Mouse (Mus musculus): ENCODE results near the gene Bloc1s3. TPM values are rescaled to one million over a fixed set of nuclear protein-coding genes. Genes with fewer than 3 reads are reported as not detected.

Gene Bloc1s3
- total and polyA plus RNA-seq, 3 experiments, result 4.9 to 8.0 (median 6.7) TPM

GRCm38 (mm10) chr7:19509786-19510185 lies 1.6 kb upstream of the Bloc1s3 start:
- in situ Hi-C loops (cut with MboI; ENCODE audit: low pct_ligation_motif_present, low pct_unique_long_range_greater_than_20kb, low sequenced_read_pairs), result loop anchor here (5.0 to 10.0 kb wide), 3 partner anchors 33 to 365 kb away; partner anchors contain the start of genes Gemin7 and Zfp296
- Histone ChIP-seq H3K4me2 (ENCODE audit: insufficient read depth, low read depth, poor library complexity, severe bottlenecking) (peak overlapping the region; percentile 78), H3K36me3 (replicated peaks in 1 of 2; ENCODE audit: control insufficient read depth in 1 of 2, insufficient read depth in 1 of 2, low read length in 1 of 2) (peaks cover 0 to 28% of the 10 kb centered on the region in 2 experiments), H3K4me3 (replicated peaks in 1 of 3; ENCODE audit: low read depth in 2 of 3, low read length in 2 of 3, poor library complexity in 1 of 3) (peak overlapping the region in 2 of 3 experiments; percentile 23 to 90), H3K9ac (ENCODE audit: insufficient read depth, low read depth) (peak overlapping the region; percentile 73; the same call in 1 of the 2 replicates), H3K79me2 (replicated peaks; ENCODE audit: control insufficient read depth, extremely low read depth, insufficient read depth, poor library complexity, severe bottlenecking) (peaks cover 14% of the 10 kb centered on the region), H3K27ac (ENCODE audit: insufficient read depth, low read depth) (no peak overlapping the region), H3K27me3 (replicated peaks) (no peaks in the 10 kb centered on the region), H3K9me3 (replicated peaks; ENCODE audit: low read length) (peaks cover 2% of the 10 kb centered on the region), H3K4me1 (ENCODE audit: control insufficient read depth in 1 of 2, insufficient read depth in 2 of 2) (peaks cover 20 to 50% of the 10 kb centered on the region in 2 experiments)
- dilution Hi-C loops (cut with MboI; ENCODE audit: extremely low pct_ligation_motif_present, extremely low pct_unique_long_range_greater_than_20kb, low sequenced_read_pairs), result no loop called here
- TF ChIP-seq JUND (conservative IDR thresholded peaks at IDR 0.05; ENCODE audit: low read depth, low read length) (no peak), CTCF (conservative IDR thresholded peaks at IDR 0.05 in 1 of 2, IDR thresholded peaks at IDR 0.05 in 1 of 2; ENCODE audit: low read depth in 2 of 2, low read length in 2 of 2) (peak in 1 of 2 experiments; percentile 22; a peak in 1 of 4 replicates)
- peak; percentile 26 for DNase-seq (ENCODE audit: extremely low read depth)

GRCm38 (mm10) chr7:19508924-19509568 lies 879 bp upstream of the Bloc1s3 start:
- peak overlapping the region; percentile 78 for H3K4me2 ChIP-seq (ENCODE audit: insufficient read depth, low read depth, poor library complexity, severe bottlenecking)
- no peak for DNase-seq (ENCODE audit: extremely low read depth)
- peaks cover 2% of the 10 kb centered on the region for H3K9me3 ChIP-seq (replicated peaks; ENCODE audit: low read length)
- peaks cover 0 to 22% of the 10 kb centered on the region in 2 experiments for H3K36me3 ChIP-seq (replicated peaks in 1 of 2; ENCODE audit: control insufficient read depth in 1 of 2, insufficient read depth in 1 of 2, low read length in 1 of 2)
- no peaks in the 10 kb centered on the region for H3K27me3 ChIP-seq (replicated peaks)
- H3K4me1 ChIP-seq (ENCODE audit: control insufficient read depth in 1 of 2, insufficient read depth in 2 of 2), result peaks cover 18 to 42% of the 10 kb centered on the region in 2 experiments
- no peak overlapping the region for H3K27ac ChIP-seq (ENCODE audit: insufficient read depth, low read depth)
- dilution Hi-C loops (cut with MboI; ENCODE audit: extremely low pct_ligation_motif_present, extremely low pct_unique_long_range_greater_than_20kb, low sequenced_read_pairs) (no loop called here), in situ Hi-C loops (cut with MboI; ENCODE audit: low pct_ligation_motif_present, low pct_unique_long_range_greater_than_20kb, low sequenced_read_pairs) (loop anchor here (5.0 to 10.0 kb wide), 3 partner anchors 33 to 366 kb away; partner anchors contain the start of genes Gemin7 and Zfp296)
- peak overlapping the region; percentile 73 for H3K9ac ChIP-seq (ENCODE audit: insufficient read depth, low read depth)
- peak overlapping the region; percentile 90 to 98 (median 91) for H3K4me3 ChIP-seq (replicated peaks in 1 of 3; ENCODE audit: low read depth in 2 of 3, low read length in 2 of 3, poor library complexity in 1 of 3)
- peaks cover 14% of the 10 kb centered on the region for H3K79me2 ChIP-seq (replicated peaks; ENCODE audit: control insufficient read depth, extremely low read depth, insufficient read depth, poor library complexity, severe bottlenecking)
- TF ChIP-seq RCOR1 (conservative IDR thresholded peaks at IDR 0.05; ENCODE audit: low read depth, low read length) (no peak), MEF2A (IDR thresholded peaks at IDR 0.05; ENCODE audit: borderline replicate concordance, low read depth, low read length) (0 out of 2 replicates have a peak, but pooled peaks have one; percentile 7), USF1 (IDR thresholded peaks at IDR 0.05; ENCODE audit: low read depth, low read length) (no peak), JUN (IDR thresholded peaks at IDR 0.05; ENCODE audit: insufficient read depth, low read depth, low read length) (no peak), EP300 (IDR thresholded peaks at IDR 0.05; ENCODE audit: low read length) (no peak), ELF1 (IDR thresholded peaks at IDR 0.05; ENCODE audit: low read depth, low read length) (no peak)

GRCm38 (mm10) chr7:19507612-19507981 lies 570 bp downstream of the Bloc1s3 start:
- H3K79me2 ChIP-seq (replicated peaks; ENCODE audit: control insufficient read depth, extremely low read depth, insufficient read depth, poor library complexity, severe bottlenecking), result peaks cover 14% of the 10 kb centered on the region
- dilution Hi-C loops (cut with MboI; ENCODE audit: extremely low pct_ligation_motif_present, extremely low pct_unique_long_range_greater_than_20kb, low sequenced_read_pairs), result no loop called here
- no peaks in the 10 kb centered on the region for H3K27me3 ChIP-seq (replicated peaks)
- H3K9me3 ChIP-seq (replicated peaks; ENCODE audit: low read length), result peaks cover 2% of the 10 kb centered on the region
- peaks cover 15 to 32% of the 10 kb centered on the region in 2 experiments for H3K4me1 ChIP-seq (ENCODE audit: control insufficient read depth in 1 of 2, insufficient read depth in 2 of 2)
- H3K4me3 ChIP-seq (replicated peaks in 1 of 3; ENCODE audit: low read depth in 2 of 3, low read length in 2 of 3, poor library complexity in 1 of 3), result peak overlapping the region; percentile 90 to 98 (median 91)
- peak overlapping the region; percentile 67 for H3K4me2 ChIP-seq (ENCODE audit: insufficient read depth, low read depth, poor library complexity, severe bottlenecking)
- in situ Hi-C loops (cut with MboI; ENCODE audit: low pct_ligation_motif_present, low pct_unique_long_range_greater_than_20kb, low sequenced_read_pairs), result loop anchor here (5.0 to 10.0 kb wide), 3 partner anchors 35 to 367 kb away; partner anchors contain the start of genes Gemin7 and Zfp296
- TF ChIP-seq JUN (IDR thresholded peaks at IDR 0.05; ENCODE audit: insufficient read depth, low read depth, low read length), result no peak
- no peak for TF ChIP-seq SMC3 (IDR thresholded peaks at IDR 0.05; ENCODE audit: low read depth, low read length)
- no peak for TF ChIP-seq ETS1 (conservative IDR thresholded peaks at IDR 0.05; ENCODE audit: low read depth, low read length)
- no peak for TF ChIP-seq ZNF384 (IDR thresholded peaks at IDR 0.05; ENCODE audit: low read depth, low read length)
- TF ChIP-seq TBP (conservative IDR thresholded peaks at IDR 0.05; ENCODE audit: low read depth, low read length), result no peak
- TF ChIP-seq ZKSCAN1 (IDR thresholded peaks at IDR 0.05; ENCODE audit: borderline replicate concordance, low read depth, low read length), result no peak
- TF ChIP-seq MYC (IDR thresholded peaks at IDR 0.05; ENCODE audit: low read depth, low read length), result no peak
- TF ChIP-seq CTCF (conservative IDR thresholded peaks at IDR 0.05 in 1 of 2, IDR thresholded peaks at IDR 0.05 in 1 of 2; ENCODE audit: low read depth in 2 of 2, low read length in 2 of 2), result no peak
- no peak for TF ChIP-seq E2F4 (IDR thresholded peaks at IDR 0.05; ENCODE audit: insufficient replicate concordance, low read depth, low read length)
- no peak for TF ChIP-seq JUND (conservative IDR thresholded peaks at IDR 0.05; ENCODE audit: low read depth, low read length)
- no peak for TF ChIP-seq IRF4 (IDR thresholded peaks at IDR 0.05; ENCODE audit: low read depth, low read length)
- TF ChIP-seq EP300 (IDR thresholded peaks at IDR 0.05; ENCODE audit: low read length), result no peak
- TF ChIP-seq ZMIZ1 (IDR thresholded peaks at IDR 0.05; ENCODE audit: low read depth, low read length), result no peak
- TF ChIP-seq BHLHE40 (IDR thresholded peaks at IDR 0.05; ENCODE audit: low read depth, low read length), result no peak
- no peak for TF ChIP-seq USF2 (conservative IDR thresholded peaks at IDR 0.05; ENCODE audit: low read depth, low read length)
- TF ChIP-seq POLR2A (IDR thresholded peaks at IDR 0.05; ENCODE audit: low read depth, low read length), result no peak
- TF ChIP-seq CHD1 (IDR thresholded peaks at IDR 0.05; ENCODE audit: low read depth, low read length), result no peak
- no peak for TF ChIP-seq HCFC1 (IDR thresholded peaks at IDR 0.05; ENCODE audit: low read depth, low read length)
- TF ChIP-seq PAX5 (IDR thresholded peaks at IDR 0.05; ENCODE audit: low read length), result no peak
- DNase-seq (ENCODE audit: extremely low read depth), result no peak
- H3K36me3 ChIP-seq (replicated peaks in 1 of 2; ENCODE audit: control insufficient read depth in 1 of 2, insufficient read depth in 1 of 2, low read length in 1 of 2), result peaks cover 0 to 21% of the 10 kb centered on the region in 2 experiments
- H3K27ac ChIP-seq (ENCODE audit: insufficient read depth, low read depth), result no peak overlapping the region
- H3K9ac ChIP-seq (ENCODE audit: insufficient read depth, low read depth), result peak overlapping the region; percentile 79

All from CH12.LX (cell line).